Mouse (Mus musculus) testis, adult 2 months (tissue): ENCODE results near the gene Zc3h7b. TPM values are rescaled to one million over a fixed set of nuclear protein-coding genes. Genes with fewer than 3 reads are reported as not detected.

Source experiments
- H3K27ac ChIP-seq: fragments of 200-500 bp; 2 replicates; pipeline ENCODE4 v1.5.1; 2012; ENCODE audit warnings: low read depth, low read length; ENCODE audit not compliant: control insufficient read depth, insufficient read depth
- H3K27me3 ChIP-seq: fragments of 200-500 bp; 2 replicates; pipeline ENCODE4 v1.6.1; 2012; ENCODE audit warnings: mild to moderate bottlenecking, low read length, moderate library complexity; ENCODE audit not compliant: control insufficient read depth, insufficient read depth
- H3K36me3 ChIP-seq: fragments of 200-500 bp; 2 replicates; pipeline ENCODE4 v1.6.1; 2012; ENCODE audit warnings: mild to moderate bottlenecking, low read length; ENCODE audit not compliant: control insufficient read depth, insufficient read depth
- H3K4me1 ChIP-seq: fragments of 200-500 bp; 2 replicates; pipeline ENCODE4 v1.6.1; 2012; ENCODE audit warnings: low read length; ENCODE audit not compliant: control insufficient read depth, insufficient read depth
- H3K4me3 ChIP-seq: fragments of 200-500 bp; 2 replicates; pipeline ENCODE4 v1.5.1; 2012; ENCODE audit warnings: low read depth, mild to moderate bottlenecking, low read length, moderate library complexity, mixed read lengths; ENCODE audit not compliant: control insufficient read depth
- CTCF ChIP-seq: fragments of 200-500 bp; IDR thresholded peaks from 2 replicates; pipeline ENCODE4 v1.5.1; 2012; ENCODE audit warnings: low read depth, mild to moderate bottlenecking, inconsistent platforms, low read length, moderate library complexity; ENCODE audit not compliant: control insufficient read depth, insufficient read depth, insufficient replicate concordance
- POLR2A ChIP-seq: fragments of 200-500 bp; IDR thresholded peaks from 2 replicates; pipeline ENCODE4 v1.6.1; 2012; ENCODE audit warnings: low read depth, mild to moderate bottlenecking, inconsistent platforms, low read length, moderate library complexity; ENCODE audit not compliant: control insufficient read depth
- polyA plus RNA-seq: library from polyadenylated mRNA; depleted of rRNA; stranded (reverse); fragments of >200 nt; gene quantifications from 2 replicates; pipeline ENCODE4 v1.2.3, GENCODE M21; 2012

The Zc3h7b gene
- polyA plus RNA-seq, 1 experiment = 26.3 TPM

DNA sequence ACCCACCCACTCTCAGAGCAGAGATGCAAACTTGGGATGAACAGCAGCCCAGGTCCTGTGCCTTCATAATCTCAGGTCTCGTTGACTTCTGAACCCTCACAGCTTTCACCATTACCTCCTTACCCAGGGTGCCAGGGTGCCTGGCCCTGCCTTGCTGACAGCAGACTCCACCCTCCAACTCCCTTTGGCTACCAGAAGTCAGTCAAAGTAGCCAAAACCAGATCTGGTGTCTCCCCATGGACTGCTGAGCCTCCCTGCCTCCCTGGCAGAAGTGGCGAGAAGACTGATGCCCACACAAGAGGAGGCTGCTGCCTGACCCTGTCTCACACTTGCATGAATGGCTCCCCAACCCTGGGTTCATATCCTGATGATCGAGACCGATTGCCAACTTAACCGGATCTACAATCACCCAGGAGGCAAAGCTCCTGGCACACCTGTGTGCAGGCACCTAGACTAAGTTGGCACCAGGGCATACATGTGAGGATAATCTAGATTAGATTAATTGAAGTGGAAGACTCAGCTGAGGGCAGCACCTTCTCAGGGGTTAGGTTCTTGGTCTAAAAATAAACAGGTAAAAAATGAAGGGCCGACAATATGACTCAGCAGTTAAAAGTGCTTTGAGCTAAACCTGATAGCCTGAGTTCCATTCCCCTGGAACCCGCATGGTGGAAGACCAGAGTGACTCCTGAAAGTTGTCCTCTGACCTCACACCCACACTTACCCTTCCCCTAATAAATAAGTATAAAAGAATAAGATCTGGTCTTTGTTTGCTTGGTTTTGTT, 83.8 kb downstream of the Zc3h7b start:
- no peak overlapping the region for H3K27ac ChIP-seq
- TF ChIP-seq POLR2A = no peak
- no peak for TF ChIP-seq CTCF
- no peaks in the 10 kb centered on the region; the same call in 1 of the 2 replicates for H3K4me1 ChIP-seq
- no peaks in the 10 kb centered on the region for H3K27me3 ChIP-seq
- H3K4me3 ChIP-seq = no peak overlapping the region
- peaks cover 3% of the 10 kb centered on the region; the same call in 1 of the 2 replicates for H3K36me3 ChIP-seq

DNA sequence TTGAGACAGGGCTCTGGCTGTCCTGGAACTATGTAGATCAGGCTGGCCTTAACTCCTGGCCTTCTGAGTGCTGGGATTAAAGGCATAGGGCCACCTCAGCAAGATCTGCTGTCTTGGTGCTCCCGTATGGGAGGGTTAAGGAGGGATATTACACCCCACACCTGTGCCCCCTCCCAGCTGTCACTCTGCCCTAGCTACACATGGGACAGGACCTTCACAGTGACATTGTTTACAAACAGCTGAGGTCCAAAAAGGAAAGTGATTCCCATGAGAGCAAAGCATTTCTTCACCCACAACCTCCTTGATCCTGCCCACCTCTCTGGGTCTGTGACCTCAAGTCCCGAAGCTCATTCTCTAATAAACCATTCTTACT, 84.3 kb downstream of the Zc3h7b start:
- Histone ChIP-seq H3K27me3 (no peaks in the 10 kb centered on the region), H3K27ac (no peak overlapping the region), H3K4me1 (no peaks in the 10 kb centered on the region; the same call in 1 of the 2 replicates), H3K36me3 (peaks cover 3% of the 10 kb centered on the region; the same call in 1 of the 2 replicates), H3K4me3 (no peak overlapping the region)
- no peak for TF ChIP-seq CTCF
- no peak for TF ChIP-seq POLR2A

DNA sequence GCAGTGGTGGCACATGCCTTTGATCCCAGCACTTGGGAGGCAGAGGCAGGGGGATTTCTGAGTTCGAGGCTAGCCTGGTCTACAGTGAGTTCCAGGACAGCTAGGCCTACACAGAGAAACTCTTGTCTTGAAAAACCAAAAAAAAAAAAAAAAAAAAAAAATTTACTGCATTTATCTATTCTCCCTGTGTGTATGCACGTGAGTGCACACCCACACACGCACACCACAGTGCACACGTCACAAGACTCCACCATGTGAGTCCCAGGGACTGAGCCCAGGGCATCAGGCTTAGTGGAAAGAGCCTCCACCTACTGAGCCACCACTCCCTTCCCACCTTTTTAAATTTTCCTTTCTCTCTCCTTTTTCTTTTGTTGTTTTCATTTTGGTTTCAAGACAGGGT, 85.7 kb downstream of the Zc3h7b start:
- Histone ChIP-seq H3K27me3 (no peaks in the 10 kb centered on the region), H3K4me1 (peaks cover 2% of the 10 kb centered on the region; the same call in 1 of the 2 replicates), H3K27ac (no peak overlapping the region), H3K36me3 (no peaks in the 10 kb centered on the region), H3K4me3 (no peak overlapping the region)
- TF ChIP-seq POLR2A = no peak

DNA sequence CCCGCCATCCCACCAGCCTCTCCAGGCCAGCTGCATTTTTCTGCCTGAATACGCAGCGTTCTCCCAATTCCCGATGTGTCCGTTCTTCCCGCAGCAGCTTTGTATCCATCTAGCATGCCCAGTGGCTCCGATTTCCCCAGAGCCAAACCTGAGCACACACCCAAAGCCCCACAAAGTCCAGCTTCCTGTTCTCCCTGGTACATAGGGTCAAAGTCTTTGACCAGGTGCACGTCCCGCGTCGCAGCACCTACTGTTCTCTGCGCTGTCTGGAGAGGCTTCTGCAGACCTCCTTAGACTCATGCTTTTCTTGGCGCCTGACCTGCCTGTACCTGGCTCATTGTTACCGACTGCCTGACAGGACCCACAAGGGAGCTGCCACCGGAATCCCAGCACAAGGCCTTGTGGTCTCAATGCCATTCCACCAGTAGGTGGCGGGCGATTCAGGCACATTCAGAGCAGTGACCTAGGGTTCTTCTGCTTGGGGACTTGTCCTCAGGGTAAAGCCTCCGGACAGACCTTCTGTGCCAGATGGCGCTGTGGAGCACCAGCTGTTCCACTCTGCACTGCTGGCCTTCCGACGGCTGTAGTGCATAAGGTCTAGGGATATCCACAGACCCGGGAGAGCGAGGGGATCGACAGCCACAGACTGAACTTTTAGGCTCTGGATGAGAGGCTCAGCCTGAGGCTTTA, 86.4 kb downstream of the Zc3h7b start:
- H3K27me3 ChIP-seq = no peaks in the 10 kb centered on the region
- H3K4me3 ChIP-seq = no peak overlapping the region
- peaks cover 6% of the 10 kb centered on the region for H3K4me1 ChIP-seq
- TF ChIP-seq POLR2A (no peak), CTCF (peak; percentile 80; the same call in 1 of the 2 replicates)
- H3K27ac ChIP-seq = no peak overlapping the region; the same call in 1 of the 2 replicates
- no peaks in the 10 kb centered on the region for H3K36me3 ChIP-seq

DNA sequence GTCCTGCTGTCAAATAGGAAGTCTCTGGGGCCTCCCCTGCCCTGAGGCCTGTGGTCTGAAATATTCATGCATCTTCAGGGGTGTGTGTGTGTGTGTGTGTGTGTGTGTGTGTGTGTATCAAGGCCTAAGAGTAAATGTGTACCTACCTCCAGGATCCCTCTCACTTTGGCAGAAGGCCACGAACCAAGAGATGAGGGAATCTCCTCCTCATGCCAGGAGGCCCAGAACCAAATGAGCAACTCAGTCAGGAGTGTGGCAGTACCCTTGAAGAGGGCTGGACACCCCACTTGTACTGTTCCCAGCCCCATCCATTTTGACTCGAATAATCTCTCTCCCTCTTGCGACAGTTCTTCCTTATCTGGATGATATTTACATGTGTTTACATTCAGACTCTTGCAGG, 87.4 kb downstream of the Zc3h7b start:
- Histone ChIP-seq H3K27ac (no peak overlapping the region), H3K4me3 (no peak overlapping the region), H3K4me1 (peaks cover 10% of the 10 kb centered on the region), H3K27me3 (no peaks in the 10 kb centered on the region), H3K36me3 (no peaks in the 10 kb centered on the region)
- TF ChIP-seq CTCF (no peak), POLR2A (no peak)

DNA sequence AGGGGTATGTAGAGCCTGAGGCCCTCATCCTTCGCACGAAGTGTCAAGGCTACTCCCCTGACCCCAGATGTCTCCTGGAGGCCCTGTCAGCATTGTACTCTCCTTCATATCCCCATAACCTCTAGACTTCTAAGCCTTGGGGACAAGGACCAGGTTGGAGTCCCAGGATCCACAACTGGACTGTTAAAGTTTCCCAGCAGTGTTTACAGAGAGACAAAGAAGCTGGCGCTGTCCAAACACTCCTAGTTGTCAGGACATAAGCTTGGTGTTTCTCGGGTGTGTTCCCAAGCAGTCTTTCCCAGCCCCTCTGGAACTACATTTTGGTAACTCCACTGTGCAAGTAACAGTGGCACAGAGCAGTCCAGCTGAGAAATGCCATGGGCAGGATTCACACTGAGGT, 88.6 kb downstream of the Zc3h7b start:
- Histone ChIP-seq H3K27ac (no peak overlapping the region), H3K36me3 (no peaks in the 10 kb centered on the region), H3K4me1 (peaks cover 10% of the 10 kb centered on the region), H3K4me3 (no peak overlapping the region), H3K27me3 (no peaks in the 10 kb centered on the region)
- TF ChIP-seq CTCF (no peak), POLR2A (no peak)

DNA sequence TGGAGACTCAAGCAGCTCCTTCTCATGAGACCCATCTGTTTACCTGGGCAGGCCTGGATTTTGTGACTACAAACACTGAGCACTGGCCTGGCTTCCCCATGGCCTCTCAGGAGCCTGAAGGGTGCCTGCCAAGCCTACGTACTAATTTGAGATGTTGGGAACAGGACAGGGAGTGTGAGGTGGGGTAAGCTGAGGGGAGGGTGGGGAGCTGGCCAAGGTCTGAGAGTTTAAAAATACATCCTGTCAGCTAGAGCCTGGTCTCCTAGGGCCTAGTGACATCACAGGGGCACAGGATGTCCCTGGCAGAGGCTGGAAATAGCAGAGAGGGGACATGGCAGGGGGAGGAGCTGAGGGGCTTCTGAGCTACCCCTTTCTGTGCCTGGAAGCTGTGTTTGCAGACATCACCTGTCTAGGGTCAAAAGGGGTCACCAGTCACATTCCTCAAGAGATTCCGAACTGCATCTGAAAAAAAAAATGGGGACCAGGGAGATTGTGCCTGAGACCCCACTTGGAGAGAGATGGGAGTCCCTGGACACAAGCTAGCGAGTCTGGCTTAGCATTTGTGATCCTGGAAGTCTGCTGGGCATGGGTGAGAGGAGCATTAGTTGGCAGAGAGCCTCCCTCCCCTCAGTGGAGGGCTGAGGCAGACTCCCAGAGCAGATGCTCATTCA, 89.4 kb downstream of the Zc3h7b start:
- TF ChIP-seq POLR2A = no peak
- TF ChIP-seq CTCF = no peak
- no peaks in the 10 kb centered on the region for H3K27me3 ChIP-seq
- H3K4me3 ChIP-seq = no peak overlapping the region
- no peaks in the 10 kb centered on the region for H3K36me3 ChIP-seq
- H3K27ac ChIP-seq = no peak overlapping the region
- H3K4me1 ChIP-seq = peaks cover 10% of the 10 kb centered on the region
